Mouse (Mus musculus) c-Kit-negative CD71-positive TER-119-positive erythroid progenitor cells, embryonic 14.5 days (primary cell): ENCODE data around the gene Tmem63c.

Experiments
- DNase-seq: peaks from one replicate; pipeline ENCODE4 v3.0.0-alpha.2; 2013; ENCODE audit warnings: low read depth, low spot score

The Tmem63c gene

DNA sequence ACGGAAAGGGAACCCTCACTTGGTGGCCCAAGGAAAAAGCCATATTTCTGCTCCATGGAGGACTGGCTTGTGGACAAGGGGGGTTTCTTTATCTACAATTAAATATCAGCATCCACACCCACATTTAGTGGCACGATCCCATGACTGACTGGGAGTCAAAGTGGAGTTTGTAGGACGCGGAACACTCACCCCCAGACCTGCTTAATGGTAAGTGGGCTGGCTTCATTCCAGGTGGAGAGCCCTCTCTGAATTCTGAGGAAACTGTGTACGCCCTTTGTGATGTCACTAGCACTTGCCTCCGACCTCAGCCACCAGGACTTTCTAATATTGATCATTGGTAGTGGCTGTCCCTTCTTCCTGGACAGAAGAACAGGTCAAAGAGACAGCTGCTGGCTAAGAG is at the start of gene Tmem63c:
Tmem63c (plus strand) TSS at position 301 of the 400 bp plus-strand sequence.
- DNase-seq: no peak

DNA sequence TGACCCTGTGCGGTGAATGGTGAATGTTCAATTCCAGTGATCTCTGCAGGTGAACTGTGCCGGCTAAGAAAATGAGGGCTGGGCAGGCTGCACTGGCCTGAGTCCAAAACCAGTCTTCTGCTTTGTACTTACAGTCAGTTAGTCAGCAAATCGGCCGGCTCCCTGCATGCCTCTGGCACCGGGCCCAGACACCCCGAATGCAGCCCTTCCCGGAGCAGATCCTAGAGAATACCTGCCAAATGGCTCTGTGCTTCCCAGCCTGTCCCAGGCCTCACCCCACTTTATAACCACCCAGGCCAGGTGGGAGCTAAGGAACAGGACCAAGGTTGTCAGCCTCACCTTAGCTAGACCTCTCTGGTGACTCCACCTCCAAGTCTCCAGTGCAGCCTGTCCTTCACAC is 47.9 kb upstream of the Tmem63c start:
- DNase-seq: no peak

DNA sequence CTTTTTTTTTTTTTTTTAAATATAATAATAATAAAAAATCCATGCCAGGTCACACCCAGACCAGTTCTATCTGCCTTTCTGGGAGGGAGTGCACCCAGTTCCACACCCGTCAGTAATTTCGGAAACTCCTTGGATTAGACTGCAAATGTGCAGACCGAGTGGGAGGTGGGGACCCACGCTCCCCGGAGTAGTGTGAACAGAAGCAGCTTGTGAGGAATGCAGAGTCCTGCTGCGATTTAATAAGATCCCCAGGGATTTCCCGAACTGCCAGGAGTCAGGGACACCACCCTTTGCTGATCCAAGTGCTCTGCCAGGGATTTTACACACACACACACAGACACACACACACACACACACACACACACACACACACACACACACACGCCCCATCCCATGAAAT is 47.4 kb upstream of the Tmem63c start:
- DNase-seq: no peak

DNA sequence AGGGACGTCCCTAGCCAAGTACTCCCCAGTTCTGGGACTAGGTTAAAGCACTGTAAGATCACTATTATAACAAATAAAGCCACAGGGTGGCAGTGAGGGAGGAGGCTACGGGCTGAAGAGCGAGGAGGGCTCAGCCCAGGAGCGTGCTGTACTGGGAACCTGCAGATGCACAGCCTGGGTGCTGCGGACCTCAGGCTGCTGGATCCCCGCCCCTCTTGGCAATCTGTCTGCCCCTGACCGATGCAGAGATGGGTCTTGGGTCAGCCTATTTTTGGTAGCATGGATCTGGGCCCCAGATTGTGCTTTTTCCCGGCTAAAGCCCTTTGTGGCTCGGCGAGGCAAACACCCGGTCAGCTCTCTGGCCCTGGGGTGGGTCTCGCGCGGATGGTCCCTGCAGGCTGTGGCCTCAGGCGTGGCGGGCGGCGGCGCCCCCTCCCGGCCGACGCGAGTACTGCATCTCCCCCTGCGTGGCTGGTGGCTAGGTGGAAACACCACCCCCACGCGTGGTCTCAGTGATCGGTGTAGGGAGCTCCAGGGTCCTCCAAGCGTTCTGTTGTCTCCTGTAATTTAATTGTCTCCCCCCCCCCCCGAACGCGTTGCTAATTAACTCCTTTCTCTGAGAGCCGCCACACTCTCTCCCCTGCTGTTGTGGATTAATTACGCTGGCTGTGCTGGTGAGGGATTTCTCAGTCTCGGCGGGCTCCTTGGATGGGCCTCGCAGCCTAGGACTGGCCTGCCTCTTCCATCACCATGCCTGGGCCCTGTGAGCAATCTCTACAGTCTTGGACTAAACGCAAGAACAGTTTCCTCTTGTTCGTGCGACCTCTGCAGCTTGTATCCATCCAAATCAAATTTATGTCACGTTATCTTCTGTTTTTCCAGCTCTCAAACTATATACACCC is 46.5 kb upstream of the Tmem63c start:
- no peak for DNase-seq

DNA sequence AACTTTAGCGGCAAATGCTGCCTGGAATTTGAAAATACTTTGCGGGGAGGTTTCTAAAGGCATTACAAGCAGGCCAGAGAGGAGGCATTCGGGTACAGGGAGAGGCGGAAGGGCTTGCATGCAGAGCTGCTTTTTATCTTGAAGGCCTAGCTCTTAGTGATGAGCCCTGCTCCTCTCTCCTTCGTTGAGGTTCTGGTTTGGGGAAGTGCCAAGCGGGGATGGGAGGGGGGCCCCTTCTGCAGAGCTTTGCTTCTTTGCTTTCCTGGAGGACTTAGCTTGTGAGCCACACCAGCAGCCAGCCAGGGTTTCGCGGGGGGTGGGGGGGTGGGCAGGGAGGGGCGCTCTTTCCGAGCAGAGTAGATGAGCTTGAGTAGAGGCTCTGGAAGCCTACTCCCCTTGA is 45.4 kb upstream of the Tmem63c start:
- DNase-seq: no peak

DNA sequence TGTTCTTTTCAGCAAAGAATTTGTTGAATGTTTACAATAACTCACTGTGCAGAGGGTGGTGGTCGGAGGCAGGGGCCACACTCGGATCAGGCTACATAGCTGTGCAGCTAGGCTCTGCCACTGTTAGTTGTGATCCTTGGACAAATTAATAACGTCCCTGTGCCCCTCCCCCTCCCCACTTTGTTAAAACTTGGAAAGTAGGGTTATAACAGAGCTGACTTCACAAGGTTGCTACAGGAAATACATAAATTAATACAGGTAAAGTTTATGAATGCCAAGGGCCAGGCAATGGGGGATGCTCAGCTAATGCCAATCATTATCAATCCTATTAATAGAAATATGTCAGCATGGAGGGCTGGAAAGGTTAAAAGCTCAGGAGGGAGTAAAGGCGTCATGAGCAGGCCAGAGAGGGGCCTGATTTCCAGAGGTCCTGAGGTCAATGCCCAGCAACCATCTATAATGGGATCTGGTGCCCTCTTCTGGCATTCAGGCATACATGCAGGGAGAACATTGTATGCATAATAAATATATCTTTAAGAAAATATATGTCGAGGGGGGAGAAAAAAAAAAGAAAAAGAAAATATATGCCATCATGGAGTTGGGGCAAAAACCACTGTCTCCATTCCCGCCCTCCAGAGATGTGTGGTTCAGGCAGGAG is 44.5 kb upstream of the Tmem63c start:
- no peak for DNase-seq

DNA sequence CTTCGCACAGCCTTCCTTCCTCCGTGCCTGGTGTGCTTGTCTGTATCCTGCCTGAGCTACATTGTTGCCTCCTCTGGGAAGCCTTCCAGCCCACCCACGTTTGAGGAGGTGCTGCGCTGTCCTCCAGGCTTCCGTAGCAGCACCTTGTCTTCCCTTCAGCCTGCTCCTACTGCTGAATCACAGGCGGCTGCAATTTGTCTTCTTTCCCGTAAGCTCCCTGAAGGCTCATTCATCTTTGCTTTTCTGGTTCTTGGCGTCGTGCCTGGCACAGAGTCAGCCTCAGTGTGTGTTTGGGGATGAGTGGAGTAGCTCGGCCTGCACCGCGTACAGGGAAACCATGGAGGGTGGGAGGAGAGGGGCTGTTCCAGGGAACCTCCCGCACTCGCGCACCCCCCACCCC is 43.3 kb upstream of the Tmem63c start:
- no peak for DNase-seq

DNA sequence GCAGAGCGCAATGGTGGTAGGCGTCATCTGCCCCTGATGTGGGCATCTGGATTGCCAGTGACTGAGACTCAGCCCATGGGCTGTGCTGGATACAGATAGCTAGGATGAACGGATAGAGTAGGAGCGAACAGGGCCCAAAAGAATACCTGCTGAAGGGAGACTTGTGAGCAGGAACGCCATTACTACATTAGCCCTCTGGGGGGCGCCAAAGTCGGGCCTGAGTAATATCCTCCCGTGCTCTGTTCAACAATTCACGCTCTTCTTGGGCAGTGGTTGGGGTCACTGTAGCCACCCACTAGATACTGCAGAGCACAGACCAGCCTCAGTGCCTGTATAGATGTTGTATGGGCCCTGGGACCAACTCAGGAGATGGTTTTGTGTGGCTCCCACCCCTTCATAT is 40.0 kb upstream of the Tmem63c start:
- no peak for DNase-seq

DNA sequence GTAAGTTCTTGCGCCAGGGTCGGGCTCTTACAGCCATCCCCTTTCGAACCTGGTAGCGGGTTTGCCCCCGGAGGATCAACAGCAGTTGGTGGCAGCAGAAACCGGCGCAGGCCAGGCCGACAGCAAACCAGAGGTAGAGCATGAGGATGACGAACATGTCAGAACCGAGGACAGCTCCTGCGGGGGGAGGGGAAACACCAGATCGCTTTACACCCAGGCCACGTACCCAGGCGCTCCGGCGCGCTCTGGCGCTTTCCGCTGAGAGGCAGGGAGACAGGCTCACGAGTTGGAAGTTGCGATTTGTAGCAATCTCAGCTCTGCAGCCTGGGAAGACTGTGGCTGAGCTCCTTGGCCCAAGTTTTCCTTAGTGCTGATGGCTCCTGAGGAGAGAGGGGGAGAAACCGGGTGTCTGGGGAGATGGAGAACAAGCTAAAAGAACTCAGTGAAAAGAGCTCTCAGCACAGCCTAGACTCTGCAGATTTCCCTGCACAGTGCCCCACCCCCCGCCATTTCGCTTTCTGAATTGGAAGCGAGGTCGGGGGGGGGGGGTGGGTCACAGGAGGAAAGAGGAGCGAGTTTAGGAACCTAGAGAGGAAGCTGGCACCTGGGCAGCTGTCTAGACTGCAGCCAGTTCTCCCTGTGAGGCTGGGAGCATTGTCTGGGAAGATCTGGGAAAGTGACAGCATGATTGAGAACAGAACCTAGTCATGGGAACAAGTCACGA is 37.5 kb upstream of the Tmem63c start:
- DNase-seq: no peak

DNA sequence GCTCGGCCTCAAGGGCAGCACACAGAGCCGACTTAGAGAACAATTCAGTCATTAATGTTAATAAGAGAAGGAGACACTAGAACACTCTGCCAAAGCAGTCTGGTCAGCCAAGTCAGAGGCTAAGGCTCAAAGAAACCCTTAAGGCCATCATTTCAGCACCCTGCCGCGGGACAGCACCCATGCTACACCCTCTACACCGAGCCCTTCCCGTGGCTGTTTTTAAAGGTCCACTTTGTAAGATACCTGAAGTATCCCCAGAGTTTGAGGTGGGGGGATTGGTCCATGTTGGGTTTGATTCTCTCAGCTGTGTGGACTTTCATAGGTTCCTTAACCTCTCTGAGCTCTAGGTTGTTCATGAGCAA is 37.0 kb upstream of the Tmem63c start:
- DNase-seq: no peak

DNA sequence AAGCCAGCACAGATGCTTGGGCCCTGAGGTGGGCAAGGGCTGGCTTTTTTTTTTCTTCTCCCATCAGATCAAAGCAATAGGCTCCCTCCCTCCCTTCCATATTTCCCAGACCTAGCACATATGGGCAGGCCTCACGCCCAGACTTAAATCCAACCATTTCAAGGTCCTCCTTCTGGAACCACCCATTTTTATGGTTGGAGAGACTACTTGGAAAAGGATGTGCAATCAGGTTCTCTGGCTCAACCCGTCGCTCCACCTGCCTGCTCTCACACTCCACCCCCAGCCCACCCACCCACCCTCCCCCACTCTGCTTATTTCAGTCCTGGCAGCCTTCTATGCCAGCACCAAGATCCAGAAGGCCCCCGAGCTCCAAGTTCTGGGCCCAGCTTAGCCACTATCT is 34.6 kb upstream of the Tmem63c start:
- DNase-seq: no peak

DNA sequence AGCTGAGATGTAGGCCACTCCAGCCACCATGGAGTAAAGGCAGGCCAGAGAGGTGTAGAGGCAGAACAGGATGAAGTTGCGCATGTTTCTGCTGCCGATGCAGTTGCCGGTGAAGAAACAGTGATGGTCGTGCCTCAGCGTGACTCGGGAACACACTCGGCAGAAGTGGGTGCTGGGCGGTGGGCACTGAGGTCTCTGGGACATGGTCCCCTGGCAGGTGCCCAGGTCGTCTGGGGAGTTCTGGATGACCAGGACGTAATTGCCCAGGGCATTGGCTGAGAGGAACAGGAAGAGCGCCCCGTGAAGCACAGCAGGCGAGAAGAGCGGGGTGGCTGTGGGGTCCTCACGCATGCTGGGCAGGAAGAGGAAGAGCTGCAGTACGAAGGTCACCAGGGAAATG is 32.9 kb upstream of the Tmem63c start:
- no peak for DNase-seq

DNA sequence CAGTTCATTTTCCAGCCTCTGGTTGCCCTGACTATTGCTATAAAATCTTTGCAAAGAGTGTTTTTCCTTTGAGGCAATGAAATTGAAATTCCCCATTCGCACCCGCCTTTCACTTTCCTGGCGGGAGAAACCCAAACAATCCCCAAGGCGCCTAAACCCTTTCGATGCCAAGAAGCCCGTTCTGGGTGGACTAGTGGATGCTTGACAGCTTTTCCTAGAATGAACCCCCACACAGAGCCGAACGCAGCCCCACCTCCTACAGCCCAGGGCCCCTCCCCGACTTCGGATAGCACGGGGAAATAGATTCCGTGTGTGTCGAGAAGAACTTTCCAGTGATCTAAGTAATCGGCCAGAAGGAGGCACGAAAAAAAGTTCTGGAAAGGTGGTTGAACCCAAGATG is 31.8 kb upstream of the Tmem63c start:
- DNase-seq: no peak

DNA sequence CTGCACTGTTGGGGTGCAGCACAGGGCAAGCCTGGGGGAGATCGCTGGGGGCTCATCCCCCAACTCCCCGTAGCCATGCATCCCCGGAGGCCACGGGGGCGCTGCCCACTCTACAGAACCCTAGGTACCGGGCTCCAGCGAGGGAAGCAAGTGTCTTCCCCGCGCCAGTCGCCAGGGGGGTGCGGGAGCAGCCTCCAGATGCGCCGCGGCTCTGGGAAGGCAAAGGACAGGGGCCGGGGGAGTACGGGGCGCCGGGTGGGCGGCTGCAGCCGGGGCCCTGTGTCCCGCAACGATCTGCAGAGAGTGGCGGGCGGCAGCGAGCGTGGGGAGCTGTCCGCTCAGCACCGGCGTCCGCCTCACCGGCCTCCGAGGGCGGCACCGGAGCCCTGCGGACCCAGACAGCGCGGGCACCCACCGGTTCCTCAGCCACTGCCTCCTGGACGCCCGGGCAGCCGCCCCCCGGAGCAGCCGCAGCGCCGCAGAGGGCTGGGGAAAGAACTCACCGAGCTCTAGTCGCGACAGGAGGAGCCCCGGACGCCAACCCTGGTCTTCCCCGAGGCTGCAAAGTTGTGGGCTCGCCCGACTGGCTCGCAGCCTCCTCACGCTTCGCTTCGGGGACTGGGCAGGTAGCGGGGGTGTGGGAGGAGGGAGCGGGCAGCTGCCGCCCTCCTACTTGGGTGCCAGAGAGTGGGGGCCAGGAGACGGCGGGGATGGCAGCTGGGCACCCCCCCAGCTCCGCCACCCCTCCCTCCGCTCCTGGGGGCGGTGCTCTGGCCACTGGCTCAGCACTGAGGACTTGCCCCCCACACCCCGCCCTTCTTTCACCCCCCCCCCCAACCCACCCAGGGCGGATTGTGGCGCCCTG is 31.0 kb upstream of the Tmem63c start, which contains the start of gene Zdhhc22:
Zdhhc22 (minus strand) TSS at position 541 of the 865 bp plus-strand sequence.
- no peak for DNase-seq

DNA sequence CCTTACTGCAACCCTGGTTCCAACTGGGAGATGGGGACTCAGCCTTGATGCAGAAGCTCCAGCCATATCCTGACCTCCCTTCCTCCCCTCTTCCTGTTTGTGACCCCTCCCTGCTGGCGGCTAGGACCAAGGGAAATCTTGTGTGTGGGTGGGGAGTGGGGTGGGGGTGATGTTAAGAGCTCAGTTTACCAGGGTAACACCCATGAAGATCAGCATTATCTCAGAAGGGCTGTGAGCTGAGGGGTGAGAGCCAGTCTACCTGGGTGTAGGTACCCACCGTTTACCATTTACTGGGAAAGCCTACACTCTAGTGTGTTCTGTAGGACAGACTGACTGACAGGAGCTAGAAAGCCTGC is 30.4 kb upstream of the Tmem63c start:
- DNase-seq: no peak

DNA sequence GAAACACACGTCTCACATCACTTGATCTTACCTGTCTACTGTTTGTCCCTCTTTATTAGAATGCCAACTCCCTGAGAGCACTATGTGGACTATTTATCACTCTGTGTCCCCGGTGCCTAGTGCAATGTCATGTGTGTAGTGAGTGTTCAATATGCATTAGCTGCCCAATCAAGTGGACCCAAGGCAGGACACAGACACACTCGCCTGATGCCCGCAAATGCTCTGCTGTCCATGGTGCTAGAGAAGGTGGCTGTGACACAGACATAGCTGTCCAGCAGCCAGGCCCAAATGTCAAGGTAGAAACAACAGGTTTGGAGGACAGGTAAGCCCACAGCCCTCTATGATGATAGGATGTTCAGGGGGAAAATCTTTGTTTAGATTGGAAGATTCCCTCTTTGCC is 27.0 kb upstream of the Tmem63c start:
- DNase-seq: no peak

DNA sequence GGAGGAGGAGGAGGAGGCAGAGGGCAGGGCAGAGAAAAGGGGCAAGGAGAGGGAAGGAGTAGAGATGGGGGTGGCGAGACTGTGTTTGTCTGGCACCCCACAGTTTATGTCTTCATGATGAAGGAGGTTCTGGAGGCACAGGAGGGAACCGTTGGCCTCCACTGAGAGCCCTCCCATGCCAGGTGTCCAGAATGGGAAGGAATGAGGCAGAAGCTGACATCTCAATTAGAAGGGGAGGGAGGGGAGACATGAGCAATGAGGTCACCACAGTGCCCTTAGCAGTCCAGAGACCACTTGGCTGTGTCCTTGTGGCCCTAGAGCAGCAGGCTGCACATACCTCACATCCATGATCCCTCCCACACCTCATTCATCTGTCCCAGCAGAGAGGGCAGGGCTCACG is 26.4 kb upstream of the Tmem63c start:
- DNase-seq: no peak

DNA sequence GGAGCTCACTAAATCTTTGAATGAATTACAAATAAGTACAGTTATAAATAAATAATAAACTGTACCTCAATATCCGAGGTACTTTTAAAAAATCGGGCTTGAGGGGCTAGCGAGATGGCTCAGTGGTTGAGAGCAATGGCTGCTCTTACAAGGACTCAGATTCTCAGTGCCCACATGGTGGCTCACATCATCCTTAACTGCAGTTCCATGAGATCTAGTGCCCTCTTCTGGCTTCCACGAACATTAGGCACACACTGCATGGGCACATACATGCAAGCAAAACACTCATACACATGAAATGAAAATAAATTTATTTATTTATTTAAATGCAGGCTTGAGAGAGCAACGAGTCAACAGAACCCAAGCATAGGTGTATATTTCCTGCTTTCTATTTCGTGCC is 25.2 kb upstream of the Tmem63c start:
- no peak for DNase-seq

DNA sequence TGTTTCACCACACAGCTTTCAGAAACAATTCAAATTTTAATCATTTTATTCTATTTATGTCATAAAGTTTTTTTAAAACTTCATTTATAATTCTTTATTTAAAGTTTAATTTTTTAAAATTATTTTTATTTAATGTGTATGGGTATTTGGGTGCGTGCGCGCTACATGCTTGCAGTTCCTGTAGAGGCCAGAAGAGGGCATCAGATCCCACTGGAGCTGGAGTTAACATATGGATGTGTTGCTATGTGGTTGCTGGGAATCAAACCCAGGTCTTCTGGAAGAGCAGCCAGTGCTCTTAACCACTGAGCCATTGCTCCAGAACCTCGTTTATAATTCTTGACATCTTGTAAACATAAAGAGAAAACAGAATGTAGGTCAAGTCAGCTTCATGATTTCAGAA is 22.4 kb upstream of the Tmem63c start:
- no peak for DNase-seq

DNA sequence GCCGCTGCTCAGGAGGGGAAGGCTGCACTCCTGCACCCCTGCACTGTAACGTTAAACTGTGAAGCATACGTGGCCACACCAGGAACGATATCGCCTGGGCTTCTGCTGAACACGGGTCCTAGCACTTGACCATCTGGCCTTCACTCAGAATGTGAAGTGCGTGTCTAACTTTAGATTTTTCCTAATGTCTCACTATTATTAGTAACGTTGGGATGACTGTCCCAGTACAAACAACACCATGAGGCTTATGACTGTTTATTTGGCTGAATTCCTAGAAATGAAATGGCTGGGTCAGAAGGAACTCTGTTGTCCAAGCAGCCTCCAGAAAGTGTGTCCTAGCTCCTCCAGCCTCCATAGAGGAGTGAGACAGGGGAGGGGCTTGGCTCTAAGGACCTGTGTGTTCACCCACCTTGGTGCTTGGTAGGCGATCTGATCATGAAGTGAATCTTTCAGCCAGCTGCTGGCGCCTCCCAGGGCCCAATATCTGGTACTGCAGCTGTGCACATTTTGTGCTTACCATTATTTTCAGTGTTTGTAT is 21.8 kb upstream of the Tmem63c start:
- DNase-seq: no peak

DNA sequence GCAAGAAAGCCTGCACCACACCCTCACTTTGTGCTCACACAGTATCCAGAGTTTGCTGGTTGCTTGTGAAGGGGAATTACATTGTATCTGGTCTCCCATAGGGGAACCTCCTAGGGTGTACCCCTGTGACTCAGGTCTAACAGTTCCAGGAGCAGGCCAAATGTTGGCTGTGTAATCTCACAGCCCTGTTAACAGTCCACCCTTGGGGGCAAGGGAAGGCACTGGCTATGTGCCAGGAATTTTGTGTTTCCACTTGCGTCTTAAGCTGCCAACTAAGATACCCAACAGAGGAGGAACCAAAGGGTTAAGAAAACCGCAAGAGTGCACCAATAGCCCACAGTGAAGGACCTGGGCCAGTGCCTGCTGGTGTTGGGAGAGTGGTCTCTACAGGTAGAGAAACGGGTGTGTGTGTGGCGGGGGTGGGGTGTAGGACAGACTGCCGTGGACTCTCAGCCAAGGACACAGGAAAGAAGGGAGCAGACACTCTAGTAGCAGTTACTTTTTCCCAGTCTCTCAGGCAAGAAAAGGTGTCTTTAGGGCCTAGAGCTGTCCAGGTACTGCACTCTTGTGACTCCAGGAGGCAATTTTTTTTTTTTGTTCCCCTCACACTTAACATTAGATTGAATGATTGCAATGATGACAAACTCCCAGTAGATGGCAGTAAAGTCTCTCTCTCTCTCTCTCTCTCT is 20.8 kb upstream of the Tmem63c start:
- DNase-seq: no peak
